Mouse (Mus musculus) gastrocnemius, adult 2 months (tissue): ENCODE results near the gene Igf2. TPM values are rescaled to one million over a fixed set of nuclear protein-coding genes. Genes with fewer than 3 reads are reported as not detected.

Source experiments
- DNase-seq: peaks from one replicate; pipeline ENCODE4 v3.0.0; 2022
- H3K27ac ChIP-seq: fragments of 200-600 bp; 2 replicates; pipeline ENCODE4 v1.8.1; 2022; ENCODE audit warnings: mild to moderate bottlenecking
- H3K4me3 ChIP-seq: fragments of 200-600 bp; 2 replicates; pipeline ENCODE4 v1.8.1; 2022; ENCODE audit warnings: mild to moderate bottlenecking, moderate library complexity
- CTCF ChIP-seq: fragments of 200-600 bp; IDR thresholded peaks from 2 replicates; pipeline ENCODE4 v1.8.1; 2022; ENCODE audit warnings: antibody characterized with exemption, mild to moderate bottlenecking, moderate library complexity
- intact Hi-C: fragments of 180-260 bp; cut with DNase I; formaldehyde crosslinking; loops from one replicate; pipeline ENCODE4 v1.15.1; 2025
- total RNA-seq, 2 experiments: library from RNA; stranded (reverse); gene quantifications; 2 replicates each; pipeline ENCODE4 v1.2.3; 2021

Igf2 gene
- total RNA-seq, 2 experiments from 2014 or later: 26.1 to 32.7 TPM

- no peak for DNase-seq
- no peak for TF ChIP-seq CTCF
- Histone ChIP-seq H3K27ac (no peak overlapping the region), H3K4me3 (no peak overlapping the region)
- intact Hi-C loops: no loop called here
Observed at GRCm38 (mm10) chr7:142666109-142666508, 507 bp downstream of the Igf2 start.

- H3K27ac ChIP-seq: no peak overlapping the region
- intact Hi-C loops: no loop called here
- no peak for TF ChIP-seq CTCF
- no peak for DNase-seq
- no peak overlapping the region for H3K4me3 ChIP-seq
Observed at GRCm38 (mm10) chr7:142665364-142665763, 1.3 kb downstream of the Igf2 start.

- intact Hi-C loops: loop anchor here (5.0 kb wide), 1 partner anchor 37 kb away; no protein-coding TSS in a partner anchor
- no peak for TF ChIP-seq CTCF
- no peak overlapping the region for H3K27ac ChIP-seq
- H3K4me3 ChIP-seq: no peak overlapping the region
- DNase-seq: no peak
Observed at GRCm38 (mm10) chr7:142664465-142665029, 2.1 kb downstream of the Igf2 start.

- intact Hi-C loops: loop anchor here (5.0 kb wide), 1 partner anchor 37 kb away; no protein-coding TSS in a partner anchor
- TF ChIP-seq CTCF: no peak
- H3K4me3 ChIP-seq: peak overlapping the region; percentile 54
- no peak overlapping the region for H3K27ac ChIP-seq
- peak; percentile 48 for DNase-seq
Observed at GRCm38 (mm10) chr7:142663931-142664421, 2.6 kb downstream of the Igf2 start.

- no peak for DNase-seq
- intact Hi-C loops: loop anchor here (5.0 kb wide), 1 partner anchor 36 kb away; no protein-coding TSS in a partner anchor
- Histone ChIP-seq H3K4me3 (no peak overlapping the region), H3K27ac (no peak overlapping the region)
- no peak for TF ChIP-seq CTCF
Observed at GRCm38 (mm10) chr7:142663151-142663550, 3.5 kb downstream of the Igf2 start.

GRCm38 (mm10) chr7:142661811-142662210, 4.8 kb downstream of the Igf2 start:
- intact Hi-C loops: loop anchor here (5.0 kb wide), 1 partner anchor 35 kb away; no protein-coding TSS in a partner anchor
- no peak for TF ChIP-seq CTCF
- DNase-seq: no peak
- H3K4me3 ChIP-seq: no peak overlapping the region
- no peak overlapping the region for H3K27ac ChIP-seq

GRCm38 (mm10) chr7:142661046-142661445, 5.6 kb downstream of the Igf2 start:
- no peak overlapping the region for H3K27ac ChIP-seq
- intact Hi-C loops: loop anchor here (5.0 kb wide), 1 partner anchor 34 kb away; no protein-coding TSS in a partner anchor

GRCm38 (mm10) chr7:142660651-142660945, 6.0 kb downstream of the Igf2 start:
- peak; percentile 28 for DNase-seq
- intact Hi-C loops: loop anchor here (5.0 kb wide), 1 partner anchor 33 kb away; no protein-coding TSS in a partner anchor
- H3K4me3 ChIP-seq: peak overlapping the region; percentile 72
- no peak overlapping the region for H3K27ac ChIP-seq
- no peak for TF ChIP-seq CTCF

More at GRCm38 (mm10) chr7:142661046-142661445, 5.6 kb downstream of the Igf2 start:
- H3K4me3 ChIP-seq: peak overlapping the region; percentile 72
- no peak for DNase-seq
- no peak for TF ChIP-seq CTCF

- Histone ChIP-seq H3K27ac (no peak overlapping the region), H3K4me3 (peak overlapping the region; percentile 72)
- intact Hi-C loops: loop anchor here (5.0 kb wide), 1 partner anchor 33 kb away; no protein-coding TSS in a partner anchor
- no peak for TF ChIP-seq CTCF
- DNase-seq: no peak
Observed at GRCm38 (mm10) chr7:142659767-142660650, 6.6 kb downstream of the Igf2 start.

GRCm38 (mm10) chr7:142659181-142659681, 7.4 kb downstream of the Igf2 start:
- peak; percentile 67 for DNase-seq
- intact Hi-C loops: no loop called here
- Histone ChIP-seq H3K27ac (peak overlapping the region; percentile 38; the same call in 1 of the 2 replicates), H3K4me3 (peak overlapping the region; percentile 72)
- peak; percentile 27; the same call in 1 of the 2 replicates for TF ChIP-seq CTCF

GRCm38 (mm10) chr7:142658681-142659180, 7.9 kb downstream of the Igf2 start:
- DNase-seq: no peak
- intact Hi-C loops: no loop called here
- Histone ChIP-seq H3K4me3 (peak overlapping the region; percentile 72), H3K27ac (peak overlapping the region; percentile 38; the same call in 1 of the 2 replicates)
- TF ChIP-seq CTCF: no peak

GRCm38 (mm10) chr7:142657821-142658614, 8.6 kb downstream of the Igf2 start:
- Histone ChIP-seq H3K27ac (no peak overlapping the region), H3K4me3 (peak overlapping the region; percentile 72)
- DNase-seq: no peak
- no peak for TF ChIP-seq CTCF
- intact Hi-C loops: no loop called here
